Mouse (Mus musculus) neural tube, embryonic 11.5 days (tissue): ENCODE measurements at regions not wholly inside any gene's neighbourhood (a gene's known extent, or its start where the extent isn't known, plus 50 kb on each side); places are given as distances from the start of the nearest gene placed in this dataset.

ENCODE experiments used
- ATAC-seq: fragments of 200-750 bp; cut with Nextera tagmentation; 2 replicates; pipeline ENCODE4 v1.8.0; 2017; ENCODE audit warnings: moderate number of reproducible peaks, mild to moderate bottlenecking, moderate TSS enrichment, moderate library complexity; ENCODE audit not compliant: insufficient read depth, low FRiP score, low TSS enrichment
- DNase-seq: peaks from one replicate; pipeline ENCODE4 v3.0.0-alpha.2; 2015; ENCODE audit warnings: low spot score
- H3K27ac ChIP-seq: fragments of 300-500 bp; sonication (generic); 2 replicates; pipeline ENCODE4 v1.5.1; 2014; ENCODE audit warnings: low read depth, mild to moderate bottlenecking, low read length
- H3K27me3 ChIP-seq: fragments of 300-500 bp; sonication (generic); 2 replicates; pipeline ENCODE4 v1.6.1; 2014; ENCODE audit warnings: mild to moderate bottlenecking, low read length, mixed read lengths; ENCODE audit not compliant: control insufficient read depth, insufficient read depth
- H3K36me3 ChIP-seq: fragments of 300-500 bp; sonication (generic); 2 replicates; pipeline ENCODE4 v1.6.1; 2014; ENCODE audit warnings: mild to moderate bottlenecking, low read length, moderate library complexity, mixed read lengths; ENCODE audit not compliant: control insufficient read depth, insufficient read depth
- H3K4me1 ChIP-seq: fragments of 300-500 bp; sonication (generic); 2 replicates; pipeline ENCODE4 v1.6.1; 2014; ENCODE audit warnings: low read length, mixed read lengths; ENCODE audit not compliant: control insufficient read depth, insufficient read depth
- H3K4me2 ChIP-seq: fragments of 300-500 bp; sonication (generic); 2 replicates; pipeline ENCODE4 v1.6.1; 2014; ENCODE audit warnings: low read depth, mild to moderate bottlenecking, moderate library complexity
- H3K4me3 ChIP-seq: fragments of 300-500 bp; sonication (generic); 2 replicates; pipeline ENCODE4 v1.5.1; 2014; ENCODE audit warnings: low read depth, low read length
- H3K9ac ChIP-seq: fragments of 300-500 bp; sonication (generic); 2 replicates; pipeline ENCODE4 v1.6.1; 2014; ENCODE audit warnings: mild to moderate bottlenecking, low read length
- H3K9me3 ChIP-seq: fragments of 300-500 bp; sonication (generic); 2 replicates; pipeline ENCODE4 v1.6.1; 2016; ENCODE audit warnings: low read length; ENCODE audit not compliant: control insufficient read depth
- WGBS: fragments of 180-500 bp; shearing (Covaris S2); extraction: QIAGEN DNeasy Blood & Tissue Kit; methylation state at CpG from one replicate; pipeline ENCODE4 v1.1.7; 2014; 5-methylcytosine and 5-hydroxymethylcytosine counted together

DNA sequence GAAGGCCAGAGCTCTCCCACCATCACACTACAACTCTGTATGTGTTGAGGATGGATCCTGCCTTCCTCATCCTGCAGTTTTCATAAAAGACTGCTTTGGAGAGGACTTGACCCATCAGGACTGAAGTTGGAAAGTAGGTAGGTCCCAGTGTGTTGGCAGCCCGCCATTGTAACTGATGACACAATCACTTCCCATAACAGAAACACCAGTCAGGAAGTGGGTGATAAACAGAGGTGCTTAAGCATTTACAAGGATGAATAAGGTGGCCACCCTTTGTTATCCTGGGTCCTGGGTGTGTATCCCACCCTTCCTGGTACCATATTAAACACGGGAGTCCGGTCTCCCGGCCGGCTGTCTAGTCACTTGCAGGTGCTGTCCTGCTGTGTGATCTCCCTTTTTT is 118.3 kb downstream of the Snx10 start:
- Histone ChIP-seq H3K9me3 (no peaks in the 10 kb centered on the region), H3K4me2 (no peak overlapping the region), H3K36me3 (no peaks in the 10 kb centered on the region), H3K4me3 (no peak overlapping the region), H3K27ac (no peak overlapping the region), H3K27me3 (no peaks in the 10 kb centered on the region), H3K9ac (no peak overlapping the region), H3K4me1 (no peaks in the 10 kb centered on the region)
- 92% methylated on average over 5 of the region's 5 CpGs for WGBS
- ATAC-seq = no peak
- no peak for DNase-seq

- H3K27me3 ChIP-seq = no peaks in the 10 kb centered on the region
- no peaks in the 10 kb centered on the region for H3K36me3 ChIP-seq
- H3K9ac ChIP-seq = no peak overlapping the region
- no peaks in the 10 kb centered on the region for H3K4me1 ChIP-seq
- no peak overlapping the region for H3K4me2 ChIP-seq
- no peak overlapping the region for H3K4me3 ChIP-seq
- H3K9me3 ChIP-seq = no peaks in the 10 kb centered on the region
- no peak overlapping the region for H3K27ac ChIP-seq
- ATAC-seq = no peak
- WGBS = 84% methylated on average over 7 of the region's 7 CpGs
- DNase-seq = no peak
These were observed 125.1 kb downstream of the Snx10 start for GRCm38 (mm10) chr6:51648813-51649212.

DNA sequence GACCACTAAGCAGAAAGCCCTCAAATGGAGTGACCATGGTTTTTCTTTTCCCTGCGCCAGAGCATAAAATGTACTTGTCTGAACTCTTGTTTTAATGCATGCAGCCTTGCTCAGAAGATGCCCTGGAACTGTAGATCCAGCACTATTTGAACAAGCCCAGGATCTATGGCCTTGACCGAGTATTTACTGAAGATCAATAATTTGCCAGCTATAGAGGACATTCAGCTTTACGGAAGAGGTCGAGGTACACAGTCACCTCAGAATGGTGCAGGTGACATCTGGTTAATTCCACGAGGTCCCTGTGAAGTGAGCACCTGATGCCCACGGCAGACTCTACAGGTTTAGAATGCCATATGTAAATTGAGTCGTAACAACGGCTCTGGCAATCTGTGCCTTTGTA is 130.1 kb downstream of the Snx10 start:
- DNase-seq = no peak
- no peaks in the 10 kb centered on the region for H3K27me3 ChIP-seq
- H3K9ac ChIP-seq = no peak overlapping the region
- H3K27ac ChIP-seq = no peak overlapping the region
- no peak overlapping the region for H3K4me2 ChIP-seq
- ATAC-seq = no peak
- H3K4me3 ChIP-seq = no peak overlapping the region
- no peaks in the 10 kb centered on the region for H3K9me3 ChIP-seq
- H3K4me1 ChIP-seq = peaks cover 18% of the 10 kb centered on the region
- no peaks in the 10 kb centered on the region for H3K36me3 ChIP-seq
- 90% methylated on average over 8 of the region's 8 CpGs for WGBS

- Histone ChIP-seq H3K9me3 (no peaks in the 10 kb centered on the region), H3K9ac (no peak overlapping the region), H3K27ac (no peak overlapping the region), H3K27me3 (no peaks in the 10 kb centered on the region), H3K4me1 (peaks cover 20% of the 10 kb centered on the region), H3K4me3 (no peak overlapping the region), H3K36me3 (no peaks in the 10 kb centered on the region), H3K4me2 (no peak overlapping the region)
- 84% methylated on average over 4 of the region's 4 CpGs for WGBS
- ATAC-seq = no peak
- no peak for DNase-seq
These were observed 131.3 kb downstream of the Snx10 start for GRCm38 (mm10) chr6:51654991-51655390.

GRCm38 (mm10) chr6:51656078-51656477 is 132.4 kb downstream of the Snx10 start:
- peak overlapping the region; percentile 24; the same call in 1 of the 2 replicates for H3K27ac ChIP-seq

DNA sequence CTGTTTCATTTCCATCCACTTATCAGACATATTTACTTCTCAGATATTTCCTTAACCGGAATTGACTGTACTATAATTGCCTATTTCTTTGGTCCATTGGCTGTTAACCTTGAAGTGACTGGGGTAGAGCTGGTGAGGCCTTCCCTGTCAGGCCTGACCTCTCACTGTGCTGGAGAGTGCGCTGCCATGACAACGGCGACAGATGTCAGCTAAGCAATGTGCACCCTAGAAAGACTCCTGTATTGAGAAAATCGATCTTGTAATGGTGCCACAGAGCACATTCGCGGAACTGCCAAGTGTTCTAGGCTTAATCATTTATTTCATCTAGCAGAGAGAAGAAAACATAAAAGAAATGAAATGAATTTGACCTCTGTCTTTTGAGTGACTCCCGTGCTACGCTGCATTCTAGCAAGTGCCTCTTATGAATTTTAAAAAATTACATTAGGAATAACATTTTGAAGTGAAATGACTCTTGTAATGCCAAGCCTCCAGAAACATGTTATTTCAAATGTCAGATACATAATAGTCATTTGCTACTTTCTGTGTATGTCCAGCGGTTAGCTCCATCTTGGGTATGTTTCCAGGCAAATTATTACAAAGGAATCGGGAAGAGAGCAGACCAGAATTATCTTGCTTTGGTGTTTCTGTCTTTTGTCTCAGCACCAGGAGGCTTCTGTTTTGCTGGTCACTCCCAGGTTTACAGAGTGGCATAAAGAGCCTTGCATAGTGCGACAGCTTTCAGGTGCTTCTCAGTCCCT is 133.4 kb downstream of the Snx10 start:
- H3K27me3 ChIP-seq = no peaks in the 10 kb centered on the region
- H3K4me3 ChIP-seq = no peak overlapping the region
- no peak overlapping the region for H3K9ac ChIP-seq
- ATAC-seq = peak; percentile 76
- H3K36me3 ChIP-seq = no peaks in the 10 kb centered on the region
- H3K4me1 ChIP-seq = peaks cover 20% of the 10 kb centered on the region
- H3K4me2 ChIP-seq = no peak overlapping the region
- peak overlapping the region; percentile 76 for H3K27ac ChIP-seq
- peak; percentile 63 for DNase-seq
- H3K9me3 ChIP-seq = no peaks in the 10 kb centered on the region
- WGBS = 36% methylated on average over 12 of the region's 12 CpGs

More at GRCm38 (mm10) chr6:51656078-51656477, 132.4 kb downstream of the Snx10 start:
- WGBS = 68% methylated on average over 7 of the region's 7 CpGs
- Histone ChIP-seq H3K9me3 (no peaks in the 10 kb centered on the region), H3K4me3 (no peak overlapping the region), H3K27me3 (no peaks in the 10 kb centered on the region), H3K9ac (no peak overlapping the region), H3K36me3 (no peaks in the 10 kb centered on the region), H3K4me1 (peaks cover 20% of the 10 kb centered on the region), H3K4me2 (no peak overlapping the region)
- no peak for ATAC-seq
- DNase-seq = no peak

DNA sequence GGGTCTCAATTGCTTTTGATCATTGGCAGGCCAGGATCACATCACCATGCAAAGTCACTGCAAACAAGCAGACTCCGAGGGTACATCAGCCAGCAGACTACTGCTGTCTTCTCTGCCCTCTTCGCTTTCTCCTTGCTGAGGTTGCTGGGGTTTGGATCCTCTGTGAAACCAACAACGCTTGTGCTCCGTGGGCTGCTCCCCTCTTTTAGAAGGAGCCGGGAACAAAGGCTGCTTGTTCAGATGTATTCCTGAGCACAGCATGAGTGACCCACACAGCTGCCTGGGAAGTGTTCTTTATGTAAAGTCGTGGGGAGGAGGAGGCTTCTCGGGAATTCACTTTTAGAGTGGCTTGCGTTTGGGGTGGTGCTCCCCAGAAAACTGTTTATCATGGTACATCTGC is 134.7 kb downstream of the Snx10 start:
- DNase-seq (peak; percentile 59), ATAC-seq (peak; percentile 50; the same call in 1 of the 2 replicates)
- Histone ChIP-seq H3K9ac (peak overlapping the region; percentile 26; the same call in 1 of the 2 replicates), H3K27ac (peak overlapping the region; percentile 76), H3K36me3 (no peaks in the 10 kb centered on the region), H3K27me3 (no peaks in the 10 kb centered on the region), H3K4me1 (peaks cover 20% of the 10 kb centered on the region), H3K4me3 (no peak overlapping the region), H3K9me3 (no peaks in the 10 kb centered on the region), H3K4me2 (no peak overlapping the region)
- whole genome bisulfite sequencing = 5% methylated on average over 8 of the region's 8 CpGs

- no peak for DNase-seq
- no peaks in the 10 kb centered on the region for H3K36me3 ChIP-seq
- no peaks in the 10 kb centered on the region for H3K27me3 ChIP-seq
- ATAC-seq = no peak
- no peaks in the 10 kb centered on the region for H3K9me3 ChIP-seq
- no peak overlapping the region for H3K4me3 ChIP-seq
- H3K27ac ChIP-seq = no peak overlapping the region
- WGBS = 86% methylated on average over 3 of the region's 3 CpGs
- H3K9ac ChIP-seq = no peak overlapping the region
- peaks cover 6% of the 10 kb centered on the region for H3K4me1 ChIP-seq
- H3K4me2 ChIP-seq = no peak overlapping the region
These were observed 139.5 kb downstream of the Snx10 start for GRCm38 (mm10) chr6:51663178-51663577.

- Histone ChIP-seq H3K36me3 (no peaks in the 10 kb centered on the region), H3K9ac (no peak overlapping the region), H3K4me2 (no peak overlapping the region), H3K27ac (no peak overlapping the region), H3K4me1 (no peaks in the 10 kb centered on the region), H3K27me3 (no peaks in the 10 kb centered on the region), H3K9me3 (no peaks in the 10 kb centered on the region), H3K4me3 (no peak overlapping the region)
- whole genome bisulfite sequencing = 95% methylated on average over 5 of the region's 5 CpGs
- ATAC-seq = no peak
- DNase-seq = no peak
These were observed 140.3 kb downstream of the Snx10 start for GRCm38 (mm10) chr6:51664049-51664448.
